Mouse (Mus musculus) cerebellum, postnatal 4 days (tissue): ENCODE measurements around the gene Entpd5.

Experiments
- DNase-seq, 2 experiments: peaks; one replicate each; pipeline ENCODE4 v3.0.0; 2022; ENCODE audit warnings: low spot score in 2 of 2, mixed read lengths in 1 of 2

Entpd5 gene

DNA sequence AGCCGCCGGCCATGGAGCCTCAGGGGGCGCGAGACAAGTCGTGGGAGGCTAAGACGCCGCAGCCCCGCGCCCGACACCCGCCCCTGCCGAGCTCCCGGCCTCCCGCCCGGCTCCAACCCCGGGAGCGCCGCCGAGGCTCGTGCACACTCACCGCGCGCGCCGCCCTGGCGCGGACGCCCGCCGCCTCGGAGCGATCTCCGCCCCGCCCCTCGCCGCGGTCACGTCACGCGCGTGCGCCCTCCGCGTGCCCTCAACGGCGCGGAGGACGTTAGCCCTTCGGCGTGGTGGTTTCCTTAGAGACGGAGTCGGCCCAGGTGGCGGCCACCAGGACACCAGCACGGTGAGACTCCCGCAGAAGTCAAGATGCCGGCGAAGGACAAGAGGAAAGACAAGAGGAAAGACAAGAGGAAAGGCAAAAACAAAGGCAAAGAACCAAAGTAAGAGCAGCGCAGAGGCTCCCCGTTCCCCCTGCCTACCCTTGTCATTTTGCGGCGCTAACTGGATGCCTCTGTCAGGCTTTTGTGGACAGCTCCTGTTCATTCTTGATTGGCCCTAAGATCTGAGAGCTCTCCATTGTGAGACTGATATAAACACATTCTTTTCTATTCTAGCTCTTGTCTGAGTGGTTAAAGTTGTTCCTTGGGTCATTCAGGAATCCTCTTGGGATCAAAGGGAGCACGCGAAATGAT lies at the start of gene Entpd5, which contains the start of gene Bbof1:
Entpd5 (minus strand) TSS at position 211 of the 689 bp plus-strand sequence.
Bbof1 (plus strand) TSS at position 253 of the 689 bp plus-strand sequence.
- peak; percentile 70 to 90 for DNase-seq

DNA sequence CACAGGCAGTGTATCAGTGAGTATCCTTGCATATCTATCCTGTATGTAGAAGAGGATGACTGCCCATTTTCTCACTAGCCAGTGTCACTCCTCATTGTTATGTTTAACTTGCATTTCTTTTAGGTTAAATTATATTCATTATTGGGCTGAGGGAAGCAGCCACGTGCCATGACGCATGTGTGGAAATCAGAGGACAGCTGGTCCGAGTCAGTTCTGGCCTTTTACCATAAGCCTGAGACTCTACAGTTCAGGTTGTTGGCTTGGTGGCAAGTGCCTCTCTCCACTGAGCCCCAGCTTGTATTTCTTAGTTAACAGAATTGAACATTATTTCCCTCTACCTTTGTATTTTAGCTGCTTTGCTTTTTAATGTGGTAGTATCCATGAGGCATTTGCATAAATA lies 48.1 kb upstream of the Entpd5 start:
- DNase-seq: no peak

DNA sequence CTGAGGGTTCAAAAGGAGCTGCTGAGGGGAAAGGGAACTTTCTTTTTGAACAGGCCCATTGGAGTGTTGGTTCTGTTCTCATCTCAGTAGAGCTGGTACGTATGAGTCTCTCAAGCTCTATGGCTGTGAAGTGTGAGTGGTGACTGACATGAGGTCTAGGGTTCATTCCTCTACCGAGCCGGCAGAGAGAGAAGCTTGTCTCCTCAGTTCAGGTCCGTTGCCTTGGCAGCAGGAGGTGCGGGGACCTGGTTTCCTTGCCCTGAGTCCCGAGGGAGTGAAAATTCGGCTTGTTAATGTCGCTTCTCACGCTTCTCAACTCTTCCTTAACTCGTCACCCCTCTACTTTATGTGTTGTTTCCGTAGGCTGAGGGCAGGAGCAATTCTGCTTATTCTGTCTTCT lies 43.0 kb upstream of the Entpd5 start:
- DNase-seq: no peak

DNA sequence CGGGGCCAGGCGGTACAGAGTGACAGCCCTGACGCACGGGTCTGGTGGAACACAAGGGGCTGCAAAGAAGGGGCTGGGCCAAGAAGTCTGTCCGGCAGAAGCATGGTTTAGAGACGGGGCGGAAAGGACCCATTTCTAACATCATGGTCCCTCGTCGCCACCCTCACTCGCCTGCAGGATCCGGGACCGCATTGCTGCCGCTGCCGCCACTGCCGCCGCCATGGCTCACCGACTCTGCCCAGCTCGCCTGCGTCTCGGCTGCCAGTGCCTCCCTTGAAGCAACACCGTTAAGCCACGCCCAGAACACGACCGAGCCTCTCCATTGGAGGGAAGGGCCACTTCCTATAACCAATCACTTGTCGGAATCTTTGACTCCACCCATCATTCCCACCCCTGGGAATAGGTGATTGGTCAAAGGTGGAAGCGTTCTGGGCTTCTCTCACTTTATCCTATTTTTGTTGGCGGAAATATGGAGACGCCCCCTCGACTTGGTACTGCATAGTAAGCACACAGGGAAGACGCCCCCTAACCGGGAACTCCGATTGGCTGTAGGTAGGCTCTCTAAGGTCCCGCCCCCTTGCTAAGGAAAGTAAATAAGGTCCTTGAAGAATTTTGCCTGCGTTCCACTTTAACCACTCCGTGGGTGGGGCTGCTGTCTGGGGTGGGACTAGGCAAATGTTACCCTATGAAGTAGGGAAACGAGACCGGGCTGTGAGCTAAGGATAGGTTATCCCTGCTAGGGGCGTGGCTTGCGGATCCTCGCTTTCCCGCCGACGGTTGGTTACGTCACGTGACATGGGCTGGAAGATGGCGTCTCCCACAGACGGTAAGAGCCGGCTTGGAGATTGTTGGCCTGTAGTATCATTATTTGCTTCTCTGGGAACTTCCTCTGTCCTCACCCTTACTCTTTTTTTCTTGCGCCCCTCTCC lies 42.2 kb upstream of the Entpd5 start, which contains the start of the genes Aldh6a1 and Lin52:
Aldh6a1 (minus strand) TSS at position 287 of the 929 bp plus-strand sequence.
Lin52 (plus strand) TSS at position 705 of the 929 bp plus-strand sequence.
- peak; percentile 87 to 92 for DNase-seq

DNA sequence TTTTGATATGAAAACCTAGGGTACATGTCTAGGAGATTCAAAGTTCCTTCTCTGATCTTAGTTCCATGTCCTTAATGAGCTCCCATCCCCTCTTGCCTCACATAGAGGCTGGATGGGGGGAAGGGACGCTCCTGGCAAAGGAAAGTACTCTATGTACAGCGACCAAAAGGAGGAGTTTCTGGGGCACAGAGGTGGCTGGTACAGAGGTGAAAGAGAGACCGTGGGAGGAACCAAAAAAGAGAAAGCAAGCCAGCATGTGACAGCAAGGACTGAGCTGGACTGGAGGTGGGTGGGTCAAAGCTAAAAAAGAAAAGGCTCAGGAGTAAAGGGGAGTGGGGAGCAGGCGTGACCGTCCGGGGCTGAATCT lies 41.5 kb upstream of the Entpd5 start:
- no peak for DNase-seq

DNA sequence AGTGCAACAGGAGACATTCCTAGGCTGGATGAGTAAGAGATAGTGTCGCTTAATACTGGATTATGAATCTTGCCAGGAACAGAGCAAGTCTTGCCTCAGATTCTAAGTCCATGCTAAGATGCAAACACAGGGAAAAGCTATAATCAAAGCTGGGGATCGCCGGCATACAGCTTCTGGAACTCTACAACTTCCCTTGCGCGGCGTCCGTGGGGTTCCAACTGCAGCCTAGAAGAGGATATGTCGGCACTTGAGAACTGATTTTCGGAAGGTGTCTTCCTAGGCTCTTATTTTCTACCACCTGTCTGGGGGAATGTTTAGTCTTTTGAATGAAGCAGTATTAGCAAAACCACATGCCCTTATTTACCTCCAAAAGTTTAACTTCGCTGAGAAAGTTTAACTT lies 41.1 kb upstream of the Entpd5 start:
- DNase-seq: no peak

DNA sequence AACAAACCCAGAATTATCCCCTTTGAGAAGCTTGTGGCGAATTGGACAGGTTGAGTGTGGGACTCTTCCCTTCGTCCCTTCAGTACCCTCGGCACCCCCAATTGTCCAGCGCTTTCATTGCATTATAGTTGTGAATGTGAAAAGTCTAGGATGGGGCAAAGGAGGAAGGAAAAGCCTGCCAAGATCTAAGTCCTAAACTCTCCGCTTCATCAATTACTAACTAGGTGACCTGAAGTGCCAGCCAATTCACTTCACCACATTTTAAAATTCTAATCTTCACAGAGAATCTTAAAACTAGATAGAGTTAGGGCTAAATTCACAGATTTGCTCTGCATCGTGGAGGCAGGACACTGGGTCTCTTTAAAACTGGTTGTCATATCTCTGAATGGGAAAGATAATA lies 39.4 kb upstream of the Entpd5 start:
- DNase-seq: no peak

DNA sequence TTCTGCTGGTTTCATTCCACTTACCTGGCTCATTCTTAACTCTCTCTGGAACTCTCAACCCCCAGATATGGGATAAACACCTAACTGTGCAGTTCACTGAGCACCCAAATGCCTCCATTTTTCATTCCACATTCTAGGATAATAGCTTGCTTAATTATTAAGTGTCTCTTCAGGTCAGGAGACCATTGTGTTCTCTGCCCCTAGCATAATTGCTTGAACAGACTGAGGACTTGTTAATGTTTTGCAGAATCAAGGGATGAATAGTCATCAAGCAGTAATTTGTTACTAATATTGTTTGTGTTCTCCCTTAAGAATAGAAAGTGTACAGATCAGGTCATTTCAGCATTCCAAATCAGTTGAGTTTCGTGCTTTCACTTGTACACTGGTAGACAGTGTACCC lies 38.6 kb upstream of the Entpd5 start:
- no peak for DNase-seq

DNA sequence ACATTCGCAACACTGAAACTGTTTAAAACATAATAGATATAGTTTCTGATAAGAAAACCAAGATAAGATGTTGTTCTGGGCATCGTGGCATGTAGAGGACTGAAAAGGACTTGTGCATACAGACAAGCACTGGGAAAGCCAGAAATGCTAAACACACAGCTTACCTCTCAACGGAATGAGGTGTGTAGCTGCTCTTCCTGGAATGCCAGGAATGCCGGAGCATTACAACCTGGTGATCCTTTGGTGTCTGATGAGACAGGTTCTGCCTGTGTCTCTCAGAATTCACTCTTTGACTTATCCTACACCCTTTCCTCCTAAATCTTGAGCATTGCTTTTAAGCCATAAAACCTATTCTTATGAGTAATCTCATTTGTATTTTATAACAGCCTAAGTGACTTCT lies 33.7 kb upstream of the Entpd5 start:
- no peak for DNase-seq

DNA sequence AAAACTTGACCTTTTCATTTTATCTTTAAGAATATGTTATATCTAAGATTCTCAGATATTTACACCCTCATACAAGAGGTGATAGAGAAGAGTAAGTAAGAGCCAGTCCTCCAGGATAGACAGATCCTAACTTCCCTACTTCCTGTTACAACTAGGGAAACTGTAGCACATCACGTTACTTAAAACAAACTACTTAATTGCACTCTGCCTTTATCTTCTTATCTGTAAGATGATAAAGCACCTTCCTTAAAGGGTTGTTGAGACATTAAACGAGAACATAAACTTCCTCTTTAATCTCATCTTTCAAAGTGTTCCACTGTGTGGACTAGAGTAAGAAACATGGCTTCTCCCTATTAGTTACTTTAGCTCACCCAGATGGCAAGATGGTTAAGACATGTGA lies 29.9 kb upstream of the Entpd5 start:
- no peak for DNase-seq

DNA sequence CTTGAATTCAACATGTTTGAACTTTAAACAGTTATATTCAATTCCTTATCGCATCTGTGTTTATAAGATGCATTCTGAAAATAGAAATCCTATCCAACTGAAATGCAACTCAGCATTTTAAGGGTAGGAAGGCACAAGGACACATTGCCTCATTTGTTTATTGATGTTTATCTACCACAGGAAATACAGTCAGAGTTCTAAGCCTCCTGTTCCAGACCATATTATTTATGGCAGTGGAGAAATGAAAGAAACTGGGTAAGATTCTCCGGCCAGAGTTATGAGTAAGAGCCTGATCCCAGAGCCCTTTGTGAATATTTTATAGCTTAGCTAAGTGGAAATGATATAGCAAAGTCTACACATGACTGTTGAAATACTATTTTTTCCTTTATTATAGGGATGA lies 21.0 kb upstream of the Entpd5 start:
- DNase-seq: no peak

DNA sequence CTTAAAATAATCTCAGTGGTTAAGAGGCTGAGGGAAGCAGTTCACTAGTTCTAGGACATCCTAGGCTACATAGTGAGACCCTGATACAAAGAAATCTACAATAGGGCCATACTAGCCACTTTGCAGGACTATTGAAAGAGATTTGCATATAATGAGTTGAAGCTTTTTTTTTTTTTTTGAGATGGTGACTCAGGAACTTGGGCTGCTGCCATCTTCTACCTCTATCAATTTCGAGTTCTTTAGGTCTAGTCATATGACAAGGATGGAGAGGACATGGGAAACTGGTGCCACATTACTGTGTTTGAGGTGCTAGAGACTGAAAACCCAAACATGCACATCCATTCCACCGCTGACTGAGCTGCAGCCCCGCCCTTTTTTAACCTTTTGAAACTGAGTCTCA lies 15.2 kb upstream of the Entpd5 start:
- DNase-seq: no peak

DNA sequence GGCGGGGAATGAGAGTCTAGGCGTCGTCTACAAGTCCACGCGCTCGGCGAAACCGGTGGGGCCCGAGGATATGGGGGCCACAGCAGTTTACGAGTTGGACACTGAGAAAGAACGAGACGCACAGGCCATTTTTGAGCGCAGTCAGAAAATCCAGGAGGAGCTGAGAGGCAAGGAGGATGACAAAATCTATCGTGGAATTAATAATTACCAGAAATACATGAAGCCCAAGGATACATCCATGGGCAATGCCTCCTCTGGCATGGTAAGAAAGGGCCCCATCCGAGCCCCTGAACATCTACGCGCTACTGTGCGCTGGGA lies 8.7 kb upstream of the Entpd5 start:
- no peak for DNase-seq

DNA sequence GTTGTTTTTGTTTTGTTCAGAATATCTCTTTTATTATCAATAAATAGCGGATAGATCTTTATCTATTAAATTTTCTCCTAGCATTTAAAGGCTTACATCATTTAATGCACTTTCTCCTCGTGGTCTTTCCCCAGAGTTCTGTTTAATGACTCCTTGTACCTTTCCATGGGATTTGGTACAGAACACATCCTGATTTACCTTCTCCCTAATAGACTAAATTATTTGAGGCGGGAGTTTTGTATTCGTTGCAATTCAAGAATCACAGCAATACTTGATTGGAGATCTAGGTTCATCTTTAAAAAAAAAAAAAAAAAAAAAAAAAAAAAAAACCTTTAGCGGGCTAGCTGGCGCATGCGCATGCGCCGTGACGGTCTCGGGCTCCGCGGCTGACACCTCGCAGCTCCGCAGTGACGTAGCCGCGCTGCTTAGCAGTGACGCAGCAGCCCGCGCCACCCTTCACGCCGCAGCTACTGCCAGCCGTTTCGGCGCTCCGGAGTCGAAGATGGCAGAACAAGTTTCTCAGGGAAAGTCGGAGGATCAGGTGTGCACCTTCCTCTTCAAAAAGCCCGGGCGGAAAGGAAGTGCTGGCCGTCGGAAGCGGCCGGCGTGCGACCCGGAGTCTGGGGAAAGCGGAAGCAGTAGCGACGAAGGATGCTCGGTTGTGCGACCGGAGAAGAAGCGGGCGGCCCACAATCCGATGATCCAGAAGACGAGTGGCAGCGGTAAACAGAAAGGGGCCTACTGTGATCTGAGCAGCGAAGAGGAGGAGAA lies 8.2 kb upstream of the Entpd5 start, which contains the start of gene Rnf113a2:
Rnf113a2 (plus strand) TSS at position 363 of the 771 bp plus-strand sequence.
- peak; percentile 49 to 81 for DNase-seq

DNA sequence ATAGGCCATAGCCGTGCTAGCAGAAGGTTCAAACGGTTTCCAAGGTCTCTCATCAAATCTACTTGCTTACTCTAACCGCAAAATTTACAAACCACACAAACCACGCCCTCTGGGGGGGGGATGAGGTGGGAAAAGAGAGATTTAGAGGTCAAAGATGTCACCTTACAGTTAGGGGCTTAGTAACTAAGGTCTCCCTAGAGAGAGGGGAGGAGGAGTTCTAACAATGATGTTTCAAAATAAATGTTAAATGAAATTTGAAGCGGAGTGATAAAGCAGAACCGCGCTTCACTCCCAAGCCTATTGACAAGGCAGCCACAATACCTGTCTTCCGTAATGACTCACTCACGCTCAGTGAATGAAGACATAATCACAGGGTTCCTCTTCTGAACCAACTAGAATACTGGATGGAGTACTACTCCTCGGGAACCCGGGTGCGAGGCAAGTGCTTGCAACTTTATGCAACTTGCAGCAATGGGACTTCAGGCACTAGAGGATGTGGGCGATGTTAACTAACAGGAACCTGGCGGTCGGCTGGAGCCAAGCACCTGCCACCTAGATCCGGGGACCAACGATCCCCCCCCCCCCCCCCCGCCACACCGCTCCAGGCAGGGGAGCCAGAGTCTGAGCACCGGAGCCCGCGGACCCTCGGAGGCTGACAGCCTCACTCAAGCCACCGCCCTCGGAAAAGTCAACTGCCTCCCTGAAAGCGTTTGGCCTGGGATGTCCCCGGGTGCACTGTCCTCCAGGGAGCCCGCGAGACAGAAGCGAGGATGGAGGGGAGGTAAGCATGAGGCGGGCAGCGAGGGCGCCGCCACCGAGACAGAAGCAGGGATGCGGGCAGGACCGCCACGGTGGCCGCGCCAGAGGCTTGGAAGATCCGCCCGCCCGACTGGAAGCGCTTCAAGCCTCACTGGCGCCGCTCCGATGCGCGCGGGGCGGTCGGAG lies 683 bp downstream of the Entpd5 start:
- DNase-seq: no peak

DNA sequence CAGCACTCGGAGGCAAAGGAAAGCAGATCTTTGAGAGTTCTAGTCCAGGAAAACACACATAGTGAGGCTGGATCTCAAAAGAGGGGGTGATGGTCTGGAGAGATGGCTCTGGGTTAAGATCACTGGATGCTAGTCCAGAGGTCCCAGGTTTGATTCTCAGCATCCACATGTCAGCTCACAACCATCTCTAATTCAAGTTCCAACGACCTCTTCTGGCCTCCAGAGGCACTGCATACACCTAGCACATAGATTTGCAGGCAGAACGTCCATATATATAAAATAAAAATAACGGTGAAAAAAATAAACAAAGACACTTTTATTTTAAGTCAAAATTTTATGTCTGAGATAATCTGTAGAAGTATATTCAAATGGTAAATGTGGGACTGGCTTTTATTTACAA lies 1.6 kb downstream of the Entpd5 start:
- no peak for DNase-seq

DNA sequence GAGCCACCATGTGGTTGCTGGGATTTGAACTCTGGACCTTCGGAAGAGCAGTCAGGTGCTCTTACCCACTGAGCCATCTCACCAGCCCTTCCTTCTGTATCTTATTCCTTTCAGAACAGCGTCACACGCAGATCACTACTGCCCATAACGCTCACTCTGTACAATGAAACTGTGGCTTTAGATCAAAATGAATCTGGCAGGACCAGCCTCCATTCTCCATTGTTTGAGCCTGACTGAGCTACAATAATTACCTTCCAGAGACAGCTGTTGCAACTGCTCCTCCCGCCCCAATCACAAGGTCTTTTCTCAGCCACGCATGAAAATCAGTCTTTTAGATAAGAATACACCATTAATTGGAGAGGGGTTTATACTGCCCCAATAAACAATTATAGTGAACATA lies 4.3 kb downstream of the Entpd5 start:
- no peak for DNase-seq

DNA sequence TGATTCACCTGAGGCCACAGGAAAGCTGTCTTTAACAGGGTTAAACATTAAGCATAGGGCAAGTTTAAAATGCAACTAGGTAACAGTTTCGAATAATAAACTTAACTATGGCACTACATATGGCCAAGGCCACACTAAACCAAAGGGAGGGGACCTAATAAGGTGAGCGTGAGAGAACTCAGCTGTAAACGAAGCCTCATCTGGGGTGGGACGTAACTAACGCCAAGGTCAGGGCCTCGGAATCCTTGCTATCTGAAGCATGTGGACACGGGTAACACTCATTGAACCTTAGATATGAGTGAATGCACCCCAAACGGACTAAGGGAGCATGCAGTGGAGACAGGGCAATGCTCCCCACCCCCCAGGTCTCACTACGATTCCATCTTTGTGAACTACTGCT lies 5.9 kb downstream of the Entpd5 start:
- DNase-seq: no peak

DNA sequence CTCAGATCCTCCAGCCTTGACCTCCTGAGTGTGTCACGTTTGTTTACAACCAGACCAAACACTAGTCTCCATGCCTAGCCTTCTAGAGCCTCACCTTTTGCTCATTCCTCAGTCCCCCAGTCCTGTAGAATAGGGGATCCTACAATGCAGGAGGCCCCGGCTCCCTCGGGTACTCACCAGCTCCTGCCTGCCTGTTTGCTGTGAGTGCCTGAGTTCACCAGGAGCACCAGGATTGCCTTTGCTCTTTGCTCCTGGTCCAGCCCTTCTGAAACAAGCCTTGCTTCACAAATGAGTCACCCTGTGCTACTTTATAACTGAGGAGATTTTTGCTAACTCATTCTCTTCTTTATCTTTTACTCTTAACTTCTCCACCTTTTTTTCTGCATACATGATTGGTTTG lies 8.2 kb downstream of the Entpd5 start:
- DNase-seq: no peak

DNA sequence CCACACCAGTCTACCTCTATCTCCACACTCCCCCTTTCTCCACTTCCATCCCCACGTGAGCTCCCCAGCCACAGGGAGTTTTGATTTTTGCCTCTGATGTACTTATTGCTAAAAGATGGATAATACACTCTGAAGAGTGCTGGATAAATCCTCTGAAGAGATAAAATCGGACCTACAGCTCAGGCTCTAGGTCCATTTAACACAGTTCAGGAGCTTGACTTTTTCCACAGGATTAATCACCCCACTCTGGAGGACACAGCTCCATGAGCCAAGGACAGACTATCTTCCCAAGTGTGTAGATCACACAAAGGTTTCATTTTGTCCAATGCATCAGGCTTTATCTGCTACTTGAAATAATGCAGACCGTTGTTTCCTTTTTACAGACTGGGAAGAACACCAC lies 8.8 kb downstream of the Entpd5 start:
- no peak for DNase-seq

DNA sequence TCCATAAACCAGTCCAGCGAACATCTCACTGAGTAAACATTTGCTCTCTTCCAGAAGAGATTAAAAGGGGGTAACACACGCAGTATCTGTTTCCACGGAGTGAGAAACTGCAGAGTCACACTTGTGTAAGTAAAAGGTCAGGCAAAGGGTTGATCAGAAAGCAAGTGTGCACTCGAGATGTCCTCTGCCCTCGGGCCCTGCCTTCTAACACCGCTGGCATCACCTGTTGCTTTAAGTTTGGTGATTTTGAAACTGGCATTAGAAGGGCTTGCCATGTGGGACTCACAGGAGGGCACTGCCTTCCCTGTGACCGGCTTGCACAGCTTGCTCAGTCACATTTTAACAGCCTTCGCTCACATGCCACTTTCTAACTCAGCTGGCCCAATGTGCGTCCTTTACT lies 9.2 kb downstream of the Entpd5 start:
- no peak for DNase-seq
